Mouse (Mus musculus): ENCODE results near the gene Ypel2. TPM values are rescaled to one million over a fixed set of nuclear protein-coding genes. Genes with fewer than 3 reads are reported as not detected.
A peak's percentile ranks its signal among the peaks of the same experiment; 100 is the strongest.

Ypel2 gene
- total and polyA plus RNA-seq, 3 experiments: 0.23 to 0.52 TPM; not detected in 1

GRCm38 (mm10) chr11:86910244-86910643 is 83.3 kb downstream of the Ypel2 start:
- Histone ChIP-seq H3K27me3 (ENCODE audit: control insufficient read depth in 1 of 2, insufficient read depth in 2 of 2, low read length in 2 of 2) (no peaks in the 10 kb centered on the region; a peak in 3 of 4 replicates), H3K4me1 (ENCODE audit: control insufficient read depth in 1 of 2, insufficient read depth in 2 of 2, low read length in 2 of 2) (peaks cover 17 to 27% of the 10 kb centered on the region in 2 experiments), H3K36me3 (ENCODE audit: control insufficient read depth in 1 of 2, insufficient read depth in 2 of 2, low read length in 2 of 2) (peaks cover 0 to 26% of the 10 kb centered on the region in 2 experiments; a peak in 2 of 4 replicates), H3K9me3 (replicated peaks; ENCODE audit: insufficient read depth, low read length) (no peaks in the 10 kb centered on the region), H3K4me3 (ENCODE audit: control insufficient read depth in 1 of 2, insufficient read depth in 1 of 2, low read depth in 2 of 2, low read length in 2 of 2) (no peak overlapping the region), H3K79me2 (ENCODE audit: control insufficient read depth, insufficient read depth, low read length, poor library complexity) (no peaks in the 10 kb centered on the region; the same call in 1 of the 2 replicates), H3K9ac (ENCODE audit: control insufficient read depth, low read depth, low read length, poor library complexity, severe bottlenecking) (no peak overlapping the region), H3K27ac (ENCODE audit: control insufficient read depth, low read depth, low read length) (no peak overlapping the region)
- no peak for TF ChIP-seq CTCF (IDR thresholded peaks at IDR 0.05 in 2 of 3, conservative IDR thresholded peaks at IDR 0.05 in 1 of 3; ENCODE audit: control insufficient read depth in 1 of 3, insufficient read depth in 1 of 3, low read depth in 2 of 3, low read length in 3 of 3, poor library complexity in 1 of 3, severe bottlenecking in 1 of 3)
- no peak for DNase-seq (ENCODE audit: low read depth, low spot score)

- Histone ChIP-seq H3K79me2 (ENCODE audit: control insufficient read depth, insufficient read depth, low read length, poor library complexity) (no peaks in the 10 kb centered on the region; the same call in 1 of the 2 replicates), H3K36me3 (ENCODE audit: control insufficient read depth in 1 of 2, insufficient read depth in 2 of 2, low read length in 2 of 2) (peaks cover 0 to 26% of the 10 kb centered on the region in 2 experiments; a peak in 2 of 4 replicates), H3K27me3 (ENCODE audit: control insufficient read depth in 1 of 2, insufficient read depth in 2 of 2, low read length in 2 of 2) (no peaks in the 10 kb centered on the region; a peak in 2 of 4 replicates), H3K4me1 (ENCODE audit: control insufficient read depth in 1 of 2, insufficient read depth in 2 of 2, low read length in 2 of 2) (peaks cover 17 to 27% of the 10 kb centered on the region in 2 experiments), H3K9me3 (replicated peaks; ENCODE audit: insufficient read depth, low read length) (no peaks in the 10 kb centered on the region), H3K4me3 (ENCODE audit: control insufficient read depth in 1 of 2, insufficient read depth in 1 of 2, low read depth in 2 of 2, low read length in 2 of 2) (no peak overlapping the region), H3K9ac (ENCODE audit: control insufficient read depth, low read depth, low read length, poor library complexity, severe bottlenecking) (no peak overlapping the region), H3K27ac (ENCODE audit: control insufficient read depth, low read depth, low read length) (no peak overlapping the region)
- DNase-seq (ENCODE audit: low read depth, low spot score): no peak
- no peak for TF ChIP-seq ZKSCAN1 (IDR thresholded peaks at IDR 0.05; ENCODE audit: low read depth, low read length)
- TF ChIP-seq CHD2 (IDR thresholded peaks at IDR 0.05; ENCODE audit: low read length): no peak
- no peak for TF ChIP-seq NRF1 (IDR thresholded peaks at IDR 0.05; ENCODE audit: insufficient read depth, low read depth, low read length, poor library complexity, severe bottlenecking)
- no peak for TF ChIP-seq MAZ (IDR thresholded peaks at IDR 0.05; ENCODE audit: low read depth, low read length)
- no peak for TF ChIP-seq MXI1 (IDR thresholded peaks at IDR 0.05; ENCODE audit: low read depth, low read length)
- no peak for TF ChIP-seq CHD1 (IDR thresholded peaks at IDR 0.05; ENCODE audit: low read depth, low read length)
- TF ChIP-seq MAFK (IDR thresholded peaks at IDR 0.05; ENCODE audit: borderline replicate concordance, low read depth, low read length): no peak
- no peak for TF ChIP-seq NELFE (IDR thresholded peaks at IDR 0.05; ENCODE audit: low read depth, low read length)
- TF ChIP-seq TCF12 (IDR thresholded peaks at IDR 0.05; ENCODE audit: low read depth, low read length): no peak
Measured at GRCm38 (mm10) chr11:86909028-86909427, 84.5 kb downstream of the Ypel2 start.

GRCm38 (mm10) chr11:86907889-86908590 is 85.5 kb downstream of the Ypel2 start:
- peaks cover 0 to 26% of the 10 kb centered on the region in 2 experiments; a peak in 2 of 4 replicates for H3K36me3 ChIP-seq (ENCODE audit: control insufficient read depth in 1 of 2, insufficient read depth in 2 of 2, low read length in 2 of 2)
- peak overlapping the region; percentile 76 for H3K9ac ChIP-seq (ENCODE audit: control insufficient read depth, low read depth, low read length, poor library complexity, severe bottlenecking)
- peak overlapping the region; percentile 81 for H3K27ac ChIP-seq (ENCODE audit: control insufficient read depth, low read depth, low read length)
- DNase-seq (ENCODE audit: low read depth, low spot score): peak; percentile 95
- H3K4me3 ChIP-seq (ENCODE audit: control insufficient read depth in 1 of 2, insufficient read depth in 1 of 2, low read depth in 2 of 2, low read length in 2 of 2): peak overlapping the region; percentile 53 to 55
- no peaks in the 10 kb centered on the region; a peak in 1 of 4 replicates for H3K27me3 ChIP-seq (ENCODE audit: control insufficient read depth in 1 of 2, insufficient read depth in 2 of 2, low read length in 2 of 2)
- no peaks in the 10 kb centered on the region for H3K9me3 ChIP-seq (replicated peaks; ENCODE audit: insufficient read depth, low read length)
- H3K4me1 ChIP-seq (ENCODE audit: control insufficient read depth in 1 of 2, insufficient read depth in 2 of 2, low read length in 2 of 2): peaks cover 17 to 27% of the 10 kb centered on the region in 2 experiments
- H3K79me2 ChIP-seq (ENCODE audit: control insufficient read depth, insufficient read depth, low read length, poor library complexity): no peaks in the 10 kb centered on the region; the same call in 1 of the 2 replicates
- TF ChIP-seq KAT2A (conservative IDR thresholded peaks at IDR 0.05; ENCODE audit: low read depth, low read length) (no peak), E2F4 (IDR thresholded peaks at IDR 0.05; ENCODE audit: borderline replicate concordance, low read depth, low read length) (no peak), BHLHE40 (IDR thresholded peaks at IDR 0.05; ENCODE audit: borderline replicate concordance, low read depth, low read length) (no peak), SMC3 (IDR thresholded peaks at IDR 0.05; ENCODE audit: low read depth, low read length) (no peak), ETS1 (IDR thresholded peaks at IDR 0.05; ENCODE audit: low read depth, low read length) (no peak), MAFK (IDR thresholded peaks at IDR 0.05; ENCODE audit: borderline replicate concordance, low read depth, low read length) (no peak), NRF1 (IDR thresholded peaks at IDR 0.05; ENCODE audit: insufficient read depth, low read depth, low read length, poor library complexity, severe bottlenecking) (no peak), MAX (IDR thresholded peaks at IDR 0.05; ENCODE audit: low read length) (peak; percentile 26; the same call in 1 of the 2 replicates), MYC (IDR thresholded peaks at IDR 0.05; ENCODE audit: low read depth, low read length) (no peak), GATA1 (IDR thresholded peaks at IDR 0.05; ENCODE audit: low read depth, low read length) (no peak), POLR2AphosphoS2 (IDR thresholded peaks at IDR 0.05; ENCODE audit: low read length) (no peak), SIN3A (IDR thresholded peaks at IDR 0.05; ENCODE audit: low read length) (peak; percentile 64), GABPA (IDR thresholded peaks at IDR 0.05; ENCODE audit: low read depth, low read length) (no peak), MYB (IDR thresholded peaks at IDR 0.05; ENCODE audit: low read depth, low read length) (no peak), JUND (IDR thresholded peaks at IDR 0.05; ENCODE audit: low read depth, low read length) (no peak), ZMIZ1 (IDR thresholded peaks at IDR 0.05; ENCODE audit: low read depth, low read length) (0 out of 2 replicates have a peak, but pooled peaks have one; percentile 47), ELF1 (IDR thresholded peaks at IDR 0.05; ENCODE audit: low read depth, low read length) (peak; percentile 86)
